Mouse (Mus musculus): ENCODE results near the gene E330017A01Rik. TPM values are rescaled to one million over a fixed set of nuclear protein-coding genes. Genes with fewer than 3 reads are reported as not detected.

Gene E330017A01Rik
- polyA plus RNA-seq, 1 experiment from 2014 or later = not detected

GRCm38 (mm10) chr16:58627597-58628335 lies 10.8 kb downstream of the E330017A01Rik start:
- H3K4me2 ChIP-seq = no peak overlapping the region
- no peak overlapping the region for H3K27ac ChIP-seq
- no peak overlapping the region for H3K9ac ChIP-seq (replicated peaks)
- H3K9me3 ChIP-seq = no peaks in the 10 kb centered on the region
- no peaks in the 10 kb centered on the region for H3K4me1 ChIP-seq (replicated peaks)
- ATAC-seq (ENCODE audit: insufficient number of reproducible peaks, insufficient read depth, low FRiP score, low TSS enrichment, low read depth) = no peak
- no peaks in the 10 kb centered on the region for H3K27me3 ChIP-seq
- 90% methylated on average over 4 of the region's 4 CpGs for WGBS
- no peaks in the 10 kb centered on the region for H3K36me3 ChIP-seq
- H3K4me3 ChIP-seq (replicated peaks) = no peak overlapping the region

- ATAC-seq (ENCODE audit: insufficient number of reproducible peaks, insufficient read depth, low FRiP score, low TSS enrichment, low read depth) = no peak
- 82% methylated on average over 6 of the region's 6 CpGs for WGBS
- no peak overlapping the region for H3K4me3 ChIP-seq (replicated peaks)
Observed at GRCm38 (mm10) chr16:58623944-58624343, 14.6 kb downstream of the E330017A01Rik start.

GRCm38 (mm10) chr16:58623114-58623513 lies 15.4 kb downstream of the E330017A01Rik start:
- 40% methylated on average over 4 of the region's 4 CpGs for WGBS
- Histone ChIP-seq H3K4me2 (no peak overlapping the region), H3K27me3 (no peaks in the 10 kb centered on the region), H3K4me1 (replicated peaks) (no peaks in the 10 kb centered on the region), H3K9ac (replicated peaks) (no peak overlapping the region), H3K36me3 (no peaks in the 10 kb centered on the region), H3K4me3 (replicated peaks) (no peak overlapping the region), H3K27ac (no peak overlapping the region), H3K9me3 (no peaks in the 10 kb centered on the region)
- ATAC-seq (ENCODE audit: insufficient number of reproducible peaks, insufficient read depth, low FRiP score, low TSS enrichment, low read depth) = no peak

More at GRCm38 (mm10) chr16:58623944-58624343, 14.6 kb downstream of the E330017A01Rik start:
- no peaks in the 10 kb centered on the region for H3K27me3 ChIP-seq
- no peaks in the 10 kb centered on the region for H3K4me1 ChIP-seq (replicated peaks)
- no peaks in the 10 kb centered on the region for H3K9me3 ChIP-seq
- no peaks in the 10 kb centered on the region for H3K36me3 ChIP-seq
- H3K27ac ChIP-seq = no peak overlapping the region
- no peak overlapping the region for H3K4me2 ChIP-seq
- H3K9ac ChIP-seq (replicated peaks) = no peak overlapping the region

GRCm38 (mm10) chr16:58622377-58622776 lies 16.2 kb downstream of the E330017A01Rik start:
- no peak for ATAC-seq (ENCODE audit: insufficient number of reproducible peaks, insufficient read depth, low FRiP score, low TSS enrichment, low read depth)
- no peaks in the 10 kb centered on the region for H3K9me3 ChIP-seq
- no peak overlapping the region for H3K4me3 ChIP-seq (replicated peaks)
- WGBS = 82% methylated on average over 3 of the region's 3 CpGs
- no peaks in the 10 kb centered on the region for H3K27me3 ChIP-seq
- no peak overlapping the region for H3K4me2 ChIP-seq
- no peak overlapping the region for H3K27ac ChIP-seq
- no peaks in the 10 kb centered on the region for H3K4me1 ChIP-seq (replicated peaks)
- no peaks in the 10 kb centered on the region for H3K36me3 ChIP-seq
- no peak overlapping the region for H3K9ac ChIP-seq (replicated peaks)

- no peak overlapping the region for H3K9ac ChIP-seq (replicated peaks)
- H3K36me3 ChIP-seq = no peaks in the 10 kb centered on the region
- no peak overlapping the region for H3K27ac ChIP-seq
- H3K4me1 ChIP-seq (replicated peaks) = peaks cover 5% of the 10 kb centered on the region; the same call in 1 of the 2 replicates
- no peak overlapping the region for H3K4me2 ChIP-seq
- ATAC-seq (ENCODE audit: insufficient number of reproducible peaks, insufficient read depth, low FRiP score, low TSS enrichment, low read depth) = no peak
- no peaks in the 10 kb centered on the region for H3K9me3 ChIP-seq
- H3K4me3 ChIP-seq (replicated peaks) = no peak overlapping the region
- no peaks in the 10 kb centered on the region for H3K27me3 ChIP-seq
Observed at GRCm38 (mm10) chr16:58617346-58617745, 21.2 kb downstream of the E330017A01Rik start.

- ATAC-seq (ENCODE audit: insufficient number of reproducible peaks, insufficient read depth, low FRiP score, low TSS enrichment, low read depth) = no peak
- Histone ChIP-seq H3K27me3 (no peaks in the 10 kb centered on the region), H3K27ac (no peak within 1 kb of the TSS), H3K4me2 (no peak within 1 kb of the TSS), H3K4me3 (replicated peaks) (no peak within 1 kb of the TSS), H3K4me1 (replicated peaks) (peaks cover 5% of the 10 kb centered on the region; the same call in 1 of the 2 replicates), H3K36me3 (no peaks in the 10 kb centered on the region), H3K9me3 (no peaks in the 10 kb centered on the region), H3K9ac (replicated peaks) (no peak within 1 kb of the TSS)
- 91% methylated on average over 6 of the region's 6 CpGs for WGBS
Observed at GRCm38 (mm10) chr16:58616878-58617277, 21.7 kb downstream of the E330017A01Rik start, which contains the start of gene Gm813. Gene Gm813, minus strand, starts transcription at chr16:58616978.

GRCm38 (mm10) chr16:58612969-58613368 lies 25.6 kb downstream of the E330017A01Rik start:
- H3K4me1 ChIP-seq (replicated peaks) = peaks cover 5% of the 10 kb centered on the region; the same call in 1 of the 2 replicates
- 44% methylated on average over 3 of the region's 3 CpGs for WGBS
- H3K9ac ChIP-seq (replicated peaks) = no peak overlapping the region
- H3K4me2 ChIP-seq = no peak overlapping the region
- H3K27me3 ChIP-seq = no peaks in the 10 kb centered on the region
- no peak overlapping the region for H3K27ac ChIP-seq
- ATAC-seq (ENCODE audit: insufficient number of reproducible peaks, insufficient read depth, low FRiP score, low TSS enrichment, low read depth) = no peak
- no peaks in the 10 kb centered on the region for H3K36me3 ChIP-seq
- no peaks in the 10 kb centered on the region for H3K9me3 ChIP-seq
- H3K4me3 ChIP-seq (replicated peaks) = no peak overlapping the region

GRCm38 (mm10) chr16:58607101-58607500 lies 31.4 kb downstream of the E330017A01Rik start:
- no peak overlapping the region for H3K4me2 ChIP-seq
- WGBS = 29% methylated on average over 5 of the region's 5 CpGs
- peak; percentile 68 for ATAC-seq (ENCODE audit: insufficient number of reproducible peaks, insufficient read depth, low FRiP score, low TSS enrichment, low read depth)

GRCm38 (mm10) chr16:58604680-58605079 lies 33.9 kb downstream of the E330017A01Rik start:
- Histone ChIP-seq H3K27ac (no peak overlapping the region), H3K4me2 (no peak overlapping the region)

More at GRCm38 (mm10) chr16:58607101-58607500, 31.4 kb downstream of the E330017A01Rik start:
- Histone ChIP-seq H3K4me1 (replicated peaks) (no peaks in the 10 kb centered on the region; the same call in 1 of the 2 replicates), H3K4me3 (replicated peaks) (no peak overlapping the region), H3K9ac (replicated peaks) (no peak overlapping the region), H3K27ac (no peak overlapping the region), H3K36me3 (no peaks in the 10 kb centered on the region), H3K27me3 (no peaks in the 10 kb centered on the region), H3K9me3 (no peaks in the 10 kb centered on the region)

GRCm38 (mm10) chr16:58603831-58604230 lies 34.7 kb downstream of the E330017A01Rik start:
- ATAC-seq (ENCODE audit: insufficient number of reproducible peaks, insufficient read depth, low FRiP score, low TSS enrichment, low read depth) = no peak
- 89% methylated on average over 2 of the region's 2 CpGs for WGBS
- H3K27ac ChIP-seq = no peak overlapping the region

More at GRCm38 (mm10) chr16:58604680-58605079, 33.9 kb downstream of the E330017A01Rik start:
- Histone ChIP-seq H3K36me3 (no peaks in the 10 kb centered on the region), H3K27me3 (no peaks in the 10 kb centered on the region), H3K9me3 (no peaks in the 10 kb centered on the region), H3K4me3 (replicated peaks) (no peak overlapping the region), H3K4me1 (replicated peaks) (no peaks in the 10 kb centered on the region; the same call in 1 of the 2 replicates), H3K9ac (replicated peaks) (no peak overlapping the region)
- ATAC-seq (ENCODE audit: insufficient number of reproducible peaks, insufficient read depth, low FRiP score, low TSS enrichment, low read depth) = no peak

GRCm38 (mm10) chr16:58600846-58601245 lies 37.7 kb downstream of the E330017A01Rik start:
- no peak overlapping the region for H3K9ac ChIP-seq (replicated peaks)
- no peaks in the 10 kb centered on the region for H3K9me3 ChIP-seq
- no peak overlapping the region for H3K4me3 ChIP-seq (replicated peaks)
- H3K4me1 ChIP-seq (replicated peaks) = no peaks in the 10 kb centered on the region
- ATAC-seq (ENCODE audit: insufficient number of reproducible peaks, insufficient read depth, low FRiP score, low TSS enrichment, low read depth) = no peak
- H3K27me3 ChIP-seq = no peaks in the 10 kb centered on the region
- H3K36me3 ChIP-seq = no peaks in the 10 kb centered on the region
- WGBS = 95% methylated on average over 6 of the region's 6 CpGs
- no peak overlapping the region for H3K27ac ChIP-seq
- H3K4me2 ChIP-seq = no peak overlapping the region

More at GRCm38 (mm10) chr16:58603831-58604230, 34.7 kb downstream of the E330017A01Rik start:
- H3K4me3 ChIP-seq (replicated peaks) = no peak overlapping the region
- H3K4me1 ChIP-seq (replicated peaks) = no peaks in the 10 kb centered on the region; the same call in 1 of the 2 replicates
- no peaks in the 10 kb centered on the region for H3K9me3 ChIP-seq
- H3K9ac ChIP-seq (replicated peaks) = no peak overlapping the region
- H3K36me3 ChIP-seq = no peaks in the 10 kb centered on the region
- no peaks in the 10 kb centered on the region for H3K27me3 ChIP-seq
- no peak overlapping the region for H3K4me2 ChIP-seq

All from limb, embryonic 12.5 days (tissue).